Mouse (Mus musculus) liver, adult 2 months (tissue): ENCODE measurements around the gene Peg3.

ENCODE experiments used
- CTCF ChIP-seq: fragments of 200-500 bp; IDR thresholded peaks from 2 replicates; pipeline ENCODE4 v1.5.1; 2011; ENCODE audit warnings: low read depth, low read length, control low read depth
- POLR2A ChIP-seq: fragments of 200-500 bp; IDR thresholded peaks from 2 replicates; pipeline ENCODE4 v1.6.1; 2011; ENCODE audit warnings: low read length, control low read depth; ENCODE audit not compliant: insufficient read depth; ENCODE audit errors: extremely low read depth

DNA sequence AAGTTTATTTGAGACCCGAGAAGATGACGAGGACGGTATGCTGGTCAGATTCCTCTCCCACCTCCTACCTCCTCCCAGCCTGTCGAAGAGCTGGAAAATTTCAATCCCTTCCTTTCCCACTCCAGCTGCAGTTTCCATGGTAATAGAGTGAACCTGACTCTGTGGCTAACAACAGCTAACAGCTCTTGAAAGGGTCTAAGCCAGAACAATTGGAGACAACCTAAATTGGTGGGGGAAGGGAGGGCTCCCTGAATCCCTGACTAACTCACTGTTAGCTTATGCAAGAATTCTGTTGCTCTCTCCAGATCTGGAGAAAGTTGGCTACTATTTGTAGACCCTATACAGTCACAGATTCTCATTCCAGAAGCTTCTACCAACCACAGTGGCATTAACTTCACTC, 23.2 kb upstream of the Peg3 start:
- TF ChIP-seq POLR2A (no peak), CTCF (no peak)
